Mouse (Mus musculus) CH12.LX (cell line): Measurements from ENCODE around the gene Gys2.
"Not testable (repeated sequence)": the region's sequence is repeated elsewhere in the genome, so short reads cannot be mapped to it uniquely, and the experiment has no call there.

Experiments
- CTCF ChIP-seq, 2 experiments: IDR thresholded peaks in 1 of 2; conservative IDR thresholded peaks in 1 of 2; 2 replicates each; pipeline ENCODE4 v1.5.1; 2011 to 2012; ENCODE audit warnings: low read depth in 2 of 2, low read length in 2 of 2, improper control_type of control experiment in 1 of 2, inconsistent platforms in 1 of 2, mild to moderate bottlenecking in 1 of 2, moderate library complexity in 1 of 2
- EP300 ChIP-seq: IDR thresholded peaks from 2 replicates; pipeline ENCODE4 v1.6.1; 2011; ENCODE audit warnings: low read length, improper control_type of control experiment
- ETS1 ChIP-seq: conservative IDR thresholded peaks from 2 replicates; pipeline ENCODE4 v1.6.1; 2012; ENCODE audit warnings: low read depth, mild to moderate bottlenecking, inconsistent platforms, low read length, improper control_type of control experiment, moderate library complexity
- MAZ ChIP-seq: IDR thresholded peaks from 2 replicates; pipeline ENCODE4 v1.6.1; 2012; ENCODE audit warnings: low read depth, mild to moderate bottlenecking, inconsistent platforms, low read length, improper control_type of control experiment, moderate library complexity
- MEF2A ChIP-seq: IDR thresholded peaks from 2 replicates; pipeline ENCODE4 v1.6.1; 2014; ENCODE audit warnings: low read depth, mild to moderate bottlenecking, inconsistent platforms, low read length, improper control_type of control experiment, borderline replicate concordance
- POLR2AphosphoS2 ChIP-seq: IDR thresholded peaks from 2 replicates; pipeline ENCODE4 v1.6.1; 2011; ENCODE audit warnings: low read depth, low read length, improper control_type of control experiment

DNA sequence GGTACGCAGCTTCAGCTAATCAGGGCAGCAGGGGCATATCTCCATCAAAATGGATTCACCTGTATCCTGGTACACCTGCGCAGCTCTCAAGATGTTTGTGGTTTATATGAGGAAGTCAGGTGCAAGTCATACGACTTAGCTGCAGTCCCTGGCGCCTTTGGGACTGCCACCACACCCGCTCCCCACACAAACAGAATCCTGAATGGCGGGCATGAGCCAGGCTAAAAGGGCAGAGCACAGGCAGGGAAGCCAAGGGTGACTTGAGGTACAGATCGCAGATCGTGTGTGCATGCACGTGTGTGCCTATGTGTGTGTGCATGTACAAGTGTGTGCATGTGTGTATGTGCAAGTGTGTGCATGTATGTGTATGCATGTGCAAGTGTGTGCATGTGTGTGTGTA lies 42.5 kb upstream of the Gys2 start:
- TF ChIP-seq ETS1; CTCF (conservative IDR thresholded peaks at IDR 0.05 in 1 of 2, IDR thresholded peaks at IDR 0.05 in 1 of 2; ENCODE audit: low read depth in 2 of 2, low read length in 2 of 2); POLR2AphosphoS2; MEF2A; MAZ; EP300: not testable (repeated sequence)
